Mouse (Mus musculus): ENCODE data around the gene Clk2.

Clk2 gene

GRCm38 (mm10) chr3:89164506-89165267 lies at the start of gene Clk2:
Gene Clk2, plus strand, starts transcription at chr3:89164795.
- peak; percentile 96 for DNase-seq (ENCODE audit: low read depth, low spot score)

- peak; percentile 88 for DNase-seq (ENCODE audit: low read depth, low spot score)
Measured at GRCm38 (mm10) chr3:89115522-89115921, 49.1 kb upstream of the Clk2 start.

- DNase-seq (ENCODE audit: low read depth, low spot score): no peak
Measured at GRCm38 (mm10) chr3:89123313-89123712, 41.3 kb upstream of the Clk2 start.

- DNase-seq (ENCODE audit: low read depth, low spot score): no peak
Measured at GRCm38 (mm10) chr3:89124241-89124640, 40.4 kb upstream of the Clk2 start.

GRCm38 (mm10) chr3:89125981-89126380 lies 38.6 kb upstream of the Clk2 start:
- DNase-seq (ENCODE audit: low read depth, low spot score): peak; percentile 27

- DNase-seq (ENCODE audit: low read depth, low spot score): no peak
Measured at GRCm38 (mm10) chr3:89129908-89130307, 34.7 kb upstream of the Clk2 start.

GRCm38 (mm10) chr3:89131816-89132215 lies 32.8 kb upstream of the Clk2 start:
- DNase-seq (ENCODE audit: low read depth, low spot score): no peak

GRCm38 (mm10) chr3:89132285-89133062 lies 32.1 kb upstream of the Clk2 start:
- DNase-seq (ENCODE audit: low read depth, low spot score): no peak

GRCm38 (mm10) chr3:89133063-89133450 lies 31.5 kb upstream of the Clk2 start:
- DNase-seq (ENCODE audit: low read depth, low spot score): no peak

GRCm38 (mm10) chr3:89133752-89134151 lies 30.8 kb upstream of the Clk2 start:
- no peak for DNase-seq (ENCODE audit: low read depth, low spot score)

GRCm38 (mm10) chr3:89135958-89136357 lies 28.6 kb upstream of the Clk2 start, which contains the start of gene Pklr:
Gene Pklr, plus strand, starts transcription at chr3:89136142.
- DNase-seq (ENCODE audit: low read depth, low spot score): no peak

GRCm38 (mm10) chr3:89136365-89136764 lies 28.2 kb upstream of the Clk2 start:
- peak; percentile 74 for DNase-seq (ENCODE audit: low read depth, low spot score)

- no peak for DNase-seq (ENCODE audit: low read depth, low spot score)
Measured at GRCm38 (mm10) chr3:89144821-89145220, 19.8 kb upstream of the Clk2 start.

GRCm38 (mm10) chr3:89145566-89145965 lies 19.0 kb upstream of the Clk2 start:
- DNase-seq (ENCODE audit: low read depth, low spot score): no peak

GRCm38 (mm10) chr3:89147101-89147978 lies 17.3 kb upstream of the Clk2 start:
- DNase-seq (ENCODE audit: low read depth, low spot score): peak; percentile 66

- peak; percentile 38 for DNase-seq (ENCODE audit: low read depth, low spot score)
Measured at GRCm38 (mm10) chr3:89147979-89148311, 16.6 kb upstream of the Clk2 start.

- DNase-seq (ENCODE audit: low read depth, low spot score): no peak
Measured at GRCm38 (mm10) chr3:89148567-89148966, 16.0 kb upstream of the Clk2 start.

- DNase-seq (ENCODE audit: low read depth, low spot score): peak; percentile 72
Measured at GRCm38 (mm10) chr3:89152084-89152835, 12.3 kb upstream of the Clk2 start.

- no peak for DNase-seq (ENCODE audit: low read depth, low spot score)
Measured at GRCm38 (mm10) chr3:89156951-89157350, 7.6 kb upstream of the Clk2 start.

GRCm38 (mm10) chr3:89158651-89159050 lies 5.9 kb upstream of the Clk2 start:
- no peak for DNase-seq (ENCODE audit: low read depth, low spot score)

- DNase-seq (ENCODE audit: low read depth, low spot score): peak; percentile 75
Measured at GRCm38 (mm10) chr3:89159211-89159610, 5.4 kb upstream of the Clk2 start.
